Mouse (Mus musculus): ENCODE results near the gene Tcf23. TPM values are rescaled to one million over a fixed set of nuclear protein-coding genes. Genes with fewer than 3 reads are reported as not detected.

Tcf23 gene
- 0.54 TPM for polyA plus RNA-seq (2015; fragmentation: Illumina TruSeq; extraction: RNeasy Lipid Tissue Mini Kit (QIAGEN cat#74804); ENCODE audit: insufficient read depth, low replicate concordance)

GRCm38 (mm10) chr5:30968416-30968815 is at the start of gene Tcf23:
Tcf23 (plus strand) TSS chr5:30968662.

GRCm38 (mm10) chr5:30921256-30922033 is 47.0 kb upstream of the Tcf23 start, which contains the start of gene Khk:
Khk (plus strand) TSS chr5:30921431.

GRCm38 (mm10) chr5:30944956-30945781 is 23.3 kb upstream of the Tcf23 start, which contains the start of gene Cgref1:
Cgref1 (minus strand) TSS chr5:30945591.

GRCm38 (mm10) chr5:30959966-30960501 is 8.4 kb upstream of the Tcf23 start, which contains the start of gene Preb:
Preb (minus strand) TSS chr5:30960361.

Other genes starting within 250 kb of the Tcf23 start
- gene Mapre3, start 154.0 kb upstream of the Tcf23 start, polyA plus RNA-seq (2015; fragmentation: Illumina TruSeq; extraction: RNeasy Lipid Tissue Mini Kit (QIAGEN cat#74804); ENCODE audit: insufficient read depth, low replicate concordance) = 10.2 TPM
- gene Tmem214, start 100.7 kb upstream of the Tcf23 start, polyA plus RNA-seq (2015; fragmentation: Illumina TruSeq; extraction: RNeasy Lipid Tissue Mini Kit (QIAGEN cat#74804); ENCODE audit: insufficient read depth, low replicate concordance) = 22.5 TPM
- gene Agbl5, start 80.0 kb upstream of the Tcf23 start, polyA plus RNA-seq (2015; fragmentation: Illumina TruSeq; extraction: RNeasy Lipid Tissue Mini Kit (QIAGEN cat#74804); ENCODE audit: insufficient read depth, low replicate concordance) = 9.6 TPM
- 182 TPM for gene Ost4, start 60.9 kb upstream of the Tcf23 start, polyA plus RNA-seq (2015; fragmentation: Illumina TruSeq; extraction: RNeasy Lipid Tissue Mini Kit (QIAGEN cat#74804); ENCODE audit: insufficient read depth, low replicate concordance)
- 12.1 TPM for gene Emilin1, start 55.3 kb upstream of the Tcf23 start, polyA plus RNA-seq (2015; fragmentation: Illumina TruSeq; extraction: RNeasy Lipid Tissue Mini Kit (QIAGEN cat#74804); ENCODE audit: insufficient read depth, low replicate concordance)
- 8.0 TPM for gene Khk, start 47.2 kb upstream of the Tcf23 start, polyA plus RNA-seq (2015; fragmentation: Illumina TruSeq; extraction: RNeasy Lipid Tissue Mini Kit (QIAGEN cat#74804); ENCODE audit: insufficient read depth, low replicate concordance)
- gene Cgref1, start 23.1 kb upstream of the Tcf23 start, polyA plus RNA-seq (2015; fragmentation: Illumina TruSeq; extraction: RNeasy Lipid Tissue Mini Kit (QIAGEN cat#74804); ENCODE audit: insufficient read depth, low replicate concordance) = not detected
- 147 TPM for gene Preb, start 8.3 kb upstream of the Tcf23 start, polyA plus RNA-seq (2015; fragmentation: Illumina TruSeq; extraction: RNeasy Lipid Tissue Mini Kit (QIAGEN cat#74804); ENCODE audit: insufficient read depth, low replicate concordance)
- 100 TPM for gene Atraid, start 79.7 kb downstream of the Tcf23 start, polyA plus RNA-seq (2015; fragmentation: Illumina TruSeq; extraction: RNeasy Lipid Tissue Mini Kit (QIAGEN cat#74804); ENCODE audit: insufficient read depth, low replicate concordance)
- gene Slc5a6, start 80.3 kb downstream of the Tcf23 start, polyA plus RNA-seq (2015; fragmentation: Illumina TruSeq; extraction: RNeasy Lipid Tissue Mini Kit (QIAGEN cat#74804); ENCODE audit: insufficient read depth, low replicate concordance) = 5.0 TPM
- 12.4 TPM for gene Cad, start 86.1 kb downstream of the Tcf23 start, polyA plus RNA-seq (2015; fragmentation: Illumina TruSeq; extraction: RNeasy Lipid Tissue Mini Kit (QIAGEN cat#74804); ENCODE audit: insufficient read depth, low replicate concordance)
- not detected for gene Dnajc5g, start 137.6 kb downstream of the Tcf23 start, polyA plus RNA-seq (2015; fragmentation: Illumina TruSeq; extraction: RNeasy Lipid Tissue Mini Kit (QIAGEN cat#74804); ENCODE audit: insufficient read depth, low replicate concordance)
- not detected for gene Slc30a3, start 139.6 kb downstream of the Tcf23 start, polyA plus RNA-seq (2015; fragmentation: Illumina TruSeq; extraction: RNeasy Lipid Tissue Mini Kit (QIAGEN cat#74804); ENCODE audit: insufficient read depth, low replicate concordance)
- gene Trim54, start 148.1 kb downstream of the Tcf23 start, polyA plus RNA-seq (2015; fragmentation: Illumina TruSeq; extraction: RNeasy Lipid Tissue Mini Kit (QIAGEN cat#74804); ENCODE audit: insufficient read depth, low replicate concordance) = not detected
- not detected for gene Ucn, start 170.2 kb downstream of the Tcf23 start, polyA plus RNA-seq (2015; fragmentation: Illumina TruSeq; extraction: RNeasy Lipid Tissue Mini Kit (QIAGEN cat#74804); ENCODE audit: insufficient read depth, low replicate concordance)
- gene Mpv17, start 185.6 kb downstream of the Tcf23 start, polyA plus RNA-seq (2015; fragmentation: Illumina TruSeq; extraction: RNeasy Lipid Tissue Mini Kit (QIAGEN cat#74804); ENCODE audit: insufficient read depth, low replicate concordance) = 37.0 TPM
- 2.1 TPM for gene Gm29609, start 211.2 kb downstream of the Tcf23 start, polyA plus RNA-seq (2015; fragmentation: Illumina TruSeq; extraction: RNeasy Lipid Tissue Mini Kit (QIAGEN cat#74804); ENCODE audit: insufficient read depth, low replicate concordance)
- 116 TPM for gene Gtf3c2, start 211.5 kb downstream of the Tcf23 start, polyA plus RNA-seq (2015; fragmentation: Illumina TruSeq; extraction: RNeasy Lipid Tissue Mini Kit (QIAGEN cat#74804); ENCODE audit: insufficient read depth, low replicate concordance)
- gene Snx17, start 224.6 kb downstream of the Tcf23 start, polyA plus RNA-seq (2015; fragmentation: Illumina TruSeq; extraction: RNeasy Lipid Tissue Mini Kit (QIAGEN cat#74804); ENCODE audit: insufficient read depth, low replicate concordance) = 97.0 TPM
- gene Eif2b4, start 224.8 kb downstream of the Tcf23 start, polyA plus RNA-seq (2015; fragmentation: Illumina TruSeq; extraction: RNeasy Lipid Tissue Mini Kit (QIAGEN cat#74804); ENCODE audit: insufficient read depth, low replicate concordance) = 17.1 TPM
- gene Zfp513, start 233.6 kb downstream of the Tcf23 start, polyA plus RNA-seq (2015; fragmentation: Illumina TruSeq; extraction: RNeasy Lipid Tissue Mini Kit (QIAGEN cat#74804); ENCODE audit: insufficient read depth, low replicate concordance) = 14.9 TPM